Mouse (Mus musculus): Measurements from ENCODE around the gene Prrt4. TPM values are rescaled to one million over a fixed set of nuclear protein-coding genes. Genes with fewer than 3 reads are reported as not detected.

The Prrt4 gene
- polyA plus RNA-seq, 1 experiment, result 0.25 TPM

GRCm38 (mm10) chr6:29133100-29133499 is 46.3 kb downstream of the Prrt4 start:
- no peak for TF ChIP-seq CTCF (IDR thresholded peaks at IDR 0.05; ENCODE audit: extremely low read depth, insufficient read depth, insufficient read length, insufficient replicate concordance)
- TF ChIP-seq POLR2A (IDR thresholded peaks at IDR 0.05; ENCODE audit: low read depth, low read length), result no peak
- no peak overlapping the region for H3K27ac ChIP-seq (ENCODE audit: insufficient read depth, low read length)
- H3K4me1 ChIP-seq (ENCODE audit: control insufficient read depth, insufficient read depth, insufficient read length), result no peaks in the 10 kb centered on the region
- WGBS, result 92% methylated on average over 9 of the region's 9 CpGs
- DNase-seq (ENCODE audit: low read depth in 1 of 2, low spot score in 2 of 2), result no peak
- H3K4me3 ChIP-seq (ENCODE audit: extremely low read depth, insufficient read depth, insufficient read length), result no peak overlapping the region
- H3K27me3 ChIP-seq (ENCODE audit: control insufficient read depth, insufficient read depth, low read length), result no peaks in the 10 kb centered on the region
- H3K36me3 ChIP-seq (ENCODE audit: control insufficient read depth, insufficient read depth, low read length), result peaks cover 53% of the 10 kb centered on the region

GRCm38 (mm10) chr6:29126878-29127426 is 52.4 kb downstream of the Prrt4 start:
- Histone ChIP-seq H3K27me3 (ENCODE audit: control insufficient read depth, insufficient read depth, low read length) (no peaks in the 10 kb centered on the region), H3K4me1 (ENCODE audit: control insufficient read depth, insufficient read depth, insufficient read length) (no peaks in the 10 kb centered on the region), H3K36me3 (ENCODE audit: control insufficient read depth, insufficient read depth, low read length) (peaks cover 37% of the 10 kb centered on the region), H3K27ac (ENCODE audit: insufficient read depth, low read length) (no peak overlapping the region), H3K4me3 (ENCODE audit: extremely low read depth, insufficient read depth, insufficient read length) (no peak overlapping the region)
- WGBS, result 92% methylated on average over 7 of the region's 7 CpGs
- TF ChIP-seq POLR2A (IDR thresholded peaks at IDR 0.05; ENCODE audit: low read depth, low read length), result no peak
- no peak for TF ChIP-seq CTCF (IDR thresholded peaks at IDR 0.05; ENCODE audit: extremely low read depth, insufficient read depth, insufficient read length, insufficient replicate concordance)
- no peak for DNase-seq (ENCODE audit: low read depth in 1 of 2, low spot score in 2 of 2)

GRCm38 (mm10) chr6:29119990-29120389 is 59.4 kb downstream of the Prrt4 start:
- H3K27me3 ChIP-seq (ENCODE audit: control insufficient read depth, insufficient read depth, low read length), result no peaks in the 10 kb centered on the region
- H3K27ac ChIP-seq (ENCODE audit: insufficient read depth, low read length), result no peak overlapping the region
- TF ChIP-seq CTCF (IDR thresholded peaks at IDR 0.05; ENCODE audit: extremely low read depth, insufficient read depth, insufficient read length, insufficient replicate concordance) (no peak), POLR2A (IDR thresholded peaks at IDR 0.05; ENCODE audit: low read depth, low read length) (no peak)
- no peak for DNase-seq (ENCODE audit: low read depth in 1 of 2, low spot score in 2 of 2)
- H3K36me3 ChIP-seq (ENCODE audit: control insufficient read depth, insufficient read depth, low read length), result peaks cover 4% of the 10 kb centered on the region
- H3K4me3 ChIP-seq (ENCODE audit: extremely low read depth, insufficient read depth, insufficient read length), result no peak overlapping the region
- H3K4me1 ChIP-seq (ENCODE audit: control insufficient read depth, insufficient read depth, insufficient read length), result no peaks in the 10 kb centered on the region
- 92% methylated on average over 13 of the region's 13 CpGs for WGBS

Other genes starting within 250 kb of the Prrt4 start
- 0.22 and 0.36 TPM in 2 replicates for gene Lep, start 119.4 kb downstream of the Prrt4 start, polyA plus RNA-seq (2012; rRNA removed)
- 3.6 and 4.2 TPM in 2 replicates for gene Rbm28, start 14.6 kb downstream of the Prrt4 start, polyA plus RNA-seq (2012; rRNA removed)
- 40.7 and 46.7 TPM in 2 replicates for gene Impdh1, start 36.8 kb upstream of the Prrt4 start, polyA plus RNA-seq (2012; rRNA removed)
- 11.3 and 12.9 TPM in 2 replicates for gene Hilpda, start 92.9 kb upstream of the Prrt4 start, polyA plus RNA-seq (2012; rRNA removed)
- gene Fam71f2, start 100.0 kb upstream of the Prrt4 start, polyA plus RNA-seq (2012; rRNA removed), result 0.40 and 0.82 TPM in 2 replicates
- gene Fam71f1, start 139.6 kb upstream of the Prrt4 start, polyA plus RNA-seq (2012; rRNA removed), result not detected in 2 replicates
- 12.2 and 14.9 TPM in 2 replicates for gene Calu, start 168.5 kb upstream of the Prrt4 start, polyA plus RNA-seq (2012; rRNA removed)
- gene Opn1sw, start 208.9 kb upstream of the Prrt4 start, polyA plus RNA-seq (2012; rRNA removed), result not detected in 2 replicates
- gene Ccdc136, start 216.7 kb upstream of the Prrt4 start, polyA plus RNA-seq (2012; rRNA removed), result 0.05 and 0.23 TPM in 2 replicates